Mouse (Mus musculus) hindbrain, embryonic 11.5 days (tissue): ENCODE measurements around the gene Lbhd1. TPM values are rescaled to one million over a fixed set of nuclear protein-coding genes. Genes with fewer than 3 reads are reported as not detected.
"Not testable (repeated sequence)": the region's sequence is repeated elsewhere in the genome, so short reads cannot be mapped to it uniquely, and the experiment has no call there.

Experiments used
- ATAC-seq: fragments of 200-750 bp; cut with Nextera tagmentation; 2 replicates; pipeline ENCODE4 v1.8.0; 2017; ENCODE audit warnings: mild to moderate bottlenecking, moderate TSS enrichment, moderate library complexity; ENCODE audit not compliant: low FRiP score
- DNase-seq: peaks from one replicate; pipeline ENCODE4 v3.0.0-alpha.2; 2015; ENCODE audit warnings: low spot score
- H3K27ac ChIP-seq: fragments of 300-500 bp; sonication (generic); 2 replicates; pipeline ENCODE4 v1.5.1; 2014; ENCODE audit warnings: mild to moderate bottlenecking, low read depth, low read length
- H3K27me3 ChIP-seq: fragments of 300-500 bp; sonication (generic); 2 replicates; pipeline ENCODE4 v1.6.1; 2014; ENCODE audit warnings: mild to moderate bottlenecking, low read length, moderate library complexity, mixed read lengths; ENCODE audit not compliant: control insufficient read depth, insufficient read depth
- H3K36me3 ChIP-seq: fragments of 300-500 bp; sonication (generic); 2 replicates; pipeline ENCODE4 v1.6.1; 2014; ENCODE audit warnings: mild to moderate bottlenecking, low read length, moderate library complexity, mixed read lengths; ENCODE audit not compliant: control insufficient read depth, insufficient read depth
- H3K4me1 ChIP-seq: fragments of 300-500 bp; sonication (generic); replicated peaks from 2 replicates; pipeline ENCODE4 v1.6.1; 2014; ENCODE audit warnings: low read length, mixed read lengths; ENCODE audit not compliant: control insufficient read depth, insufficient read depth
- H3K4me2 ChIP-seq: fragments of 300-500 bp; sonication (generic); replicated peaks from 2 replicates; pipeline ENCODE4 v1.6.1; 2014; ENCODE audit warnings: mild to moderate bottlenecking, low read depth, low read length
- H3K4me3 ChIP-seq: fragments of 300-500 bp; sonication (generic); 2 replicates; pipeline ENCODE4 v1.5.1; 2014; ENCODE audit warnings: low read depth, low read length
- H3K9ac ChIP-seq: fragments of 300-500 bp; sonication (generic); 2 replicates; pipeline ENCODE4 v1.6.1; 2014; ENCODE audit warnings: low read depth, low read length
- H3K9me3 ChIP-seq: fragments of 300-500 bp; sonication (generic); 2 replicates; pipeline ENCODE4 v1.6.1; 2016; ENCODE audit warnings: low read length; ENCODE audit not compliant: control insufficient read depth
- WGBS: fragments of 180-500 bp; shearing (Covaris S2); extraction: QIAGEN DNeasy Blood & Tissue Kit; methylation state at CpG from one replicate; pipeline ENCODE4 v1.1.7; 2014; 5-methylcytosine and 5-hydroxymethylcytosine counted together
- polyA plus RNA-seq: library from polyadenylated mRNA; unstranded; fragments of >200 nt; fragmentation: Nextera tagmentation; extraction: Ambion mirVana; gene quantifications from 2 replicates; pipeline ENCODE4 v1.2.1, GENCODE M21; 2014

Lbhd1 gene
- polyA plus RNA-seq, 1 experiment from 2014 or later = 103 TPM

GRCm38 (mm10) chr19:8897211-8897864 lies 13.8 kb downstream of the Lbhd1 start:
- peaks cover 11% of the 10 kb centered on the region for H3K4me1 ChIP-seq
- peak overlapping the region; percentile 55 for H3K9ac ChIP-seq
- peak overlapping the region; percentile 41 for H3K4me2 ChIP-seq
- WGBS = 30% methylated on average over 21 of the region's 21 CpGs
- H3K36me3 ChIP-seq, H3K9me3 ChIP-seq, H3K27me3 ChIP-seq: not testable (repeated sequence)
- DNase-seq (peak; percentile 60), ATAC-seq (peak; percentile 72)
- peak overlapping the region; percentile 99 for H3K4me3 ChIP-seq
- peak overlapping the region; percentile 75 for H3K27ac ChIP-seq

- H3K4me1 ChIP-seq = peaks cover 11% of the 10 kb centered on the region
- H3K9ac ChIP-seq = peak within 1 kb of the TSS; percentile 97
Measured at GRCm38 (mm10) chr19:8897865-8898495, 14.4 kb downstream of the Lbhd1 start, which contains the start of gene Ganab. Gene Ganab (plus strand): TSS chr19:8898071.

GRCm38 (mm10) chr19:8898576-8898975 lies 15.0 kb downstream of the Lbhd1 start:
- H3K9ac ChIP-seq = peak overlapping the region; percentile 97
- no peaks in the 10 kb centered on the region for H3K9me3 ChIP-seq
- peak overlapping the region; percentile 70 for H3K4me2 ChIP-seq
- no peaks in the 10 kb centered on the region for H3K27me3 ChIP-seq
- no peaks in the 10 kb centered on the region for H3K36me3 ChIP-seq
- peak overlapping the region; percentile 99 for H3K4me3 ChIP-seq
- ATAC-seq (no peak), DNase-seq (no peak)
- 15% methylated on average over 13 of the region's 13 CpGs for WGBS
- H3K4me1 ChIP-seq = peaks cover 11% of the 10 kb centered on the region
- peak overlapping the region; percentile 79; the same call in 1 of the 2 replicates for H3K27ac ChIP-seq

More at GRCm38 (mm10) chr19:8897865-8898495, 14.4 kb downstream of the Lbhd1 start, which contains the start of gene Ganab:
- Histone ChIP-seq H3K27ac (peak within 1 kb of the TSS; percentile 79), H3K4me3 (peak within 1 kb of the TSS; percentile 99), H3K4me2 (peak within 1 kb of the TSS; percentile 70), H3K9me3 (no peaks in the 10 kb centered on the region), H3K27me3 (no peaks in the 10 kb centered on the region), H3K36me3 (no peaks in the 10 kb centered on the region)
- DNase-seq = peak; percentile 97
- peak; percentile 98 for ATAC-seq
- WGBS = under 1% methylated on average over 53 of the region's 53 CpGs

GRCm38 (mm10) chr19:8899079-8899478 lies 15.5 kb downstream of the Lbhd1 start:
- no peaks in the 10 kb centered on the region for H3K27me3 ChIP-seq
- peak overlapping the region; percentile 99 for H3K4me3 ChIP-seq
- no peak for ATAC-seq
- H3K27ac ChIP-seq = no peak overlapping the region
- WGBS = 75% methylated on average over 3 of the region's 3 CpGs
- H3K4me1 ChIP-seq = peaks cover 11% of the 10 kb centered on the region
- no peaks in the 10 kb centered on the region for H3K9me3 ChIP-seq
- H3K9ac ChIP-seq = peak overlapping the region; percentile 97
- DNase-seq = no peak
- peak overlapping the region; percentile 70 for H3K4me2 ChIP-seq
- H3K36me3 ChIP-seq = no peaks in the 10 kb centered on the region

GRCm38 (mm10) chr19:8903412-8903811 lies 19.9 kb downstream of the Lbhd1 start:
- H3K9ac ChIP-seq = no peak overlapping the region
- no peaks in the 10 kb centered on the region for H3K9me3 ChIP-seq
- 94% methylated on average over 5 of the region's 5 CpGs for WGBS
- no peak overlapping the region for H3K27ac ChIP-seq
- DNase-seq = no peak
- peaks cover 11% of the 10 kb centered on the region for H3K36me3 ChIP-seq
- H3K4me3 ChIP-seq = no peak overlapping the region
- no peak for ATAC-seq
- H3K27me3 ChIP-seq = no peaks in the 10 kb centered on the region
- peaks cover 4% of the 10 kb centered on the region for H3K4me1 ChIP-seq
- no peak overlapping the region for H3K4me2 ChIP-seq

- Histone ChIP-seq H3K9ac (no peak overlapping the region), H3K4me2 (no peak overlapping the region), H3K27ac (no peak overlapping the region), H3K4me1 (no peaks in the 10 kb centered on the region), H3K4me3 (no peak overlapping the region), H3K9me3 (no peaks in the 10 kb centered on the region), H3K36me3 (peaks cover 39% of the 10 kb centered on the region), H3K27me3 (no peaks in the 10 kb centered on the region)
- ATAC-seq (no peak), DNase-seq (no peak)
- WGBS = 96% methylated on average over 6 of the region's 6 CpGs
Measured at GRCm38 (mm10) chr19:8908531-8908930, 25.0 kb downstream of the Lbhd1 start.

- no peak overlapping the region for H3K4me3 ChIP-seq
- no peak for DNase-seq
- H3K27ac ChIP-seq = no peak overlapping the region
- H3K9ac ChIP-seq = no peak overlapping the region
- H3K27me3 ChIP-seq = no peaks in the 10 kb centered on the region
- H3K4me1 ChIP-seq = no peaks in the 10 kb centered on the region
- no peak overlapping the region for H3K4me2 ChIP-seq
- no peak for ATAC-seq
- H3K36me3 ChIP-seq = peaks cover 45% of the 10 kb centered on the region
- 88% methylated on average over 5 of the region's 5 CpGs for WGBS
- H3K9me3 ChIP-seq = no peaks in the 10 kb centered on the region
Measured at GRCm38 (mm10) chr19:8911810-8912209, 28.3 kb downstream of the Lbhd1 start.

- Histone ChIP-seq H3K4me1 (no peaks in the 10 kb centered on the region), H3K4me3 (no peak overlapping the region), H3K27me3 (no peaks in the 10 kb centered on the region), H3K9ac (no peak overlapping the region), H3K9me3 (no peaks in the 10 kb centered on the region), H3K36me3 (peaks cover 32% of the 10 kb centered on the region), H3K27ac (no peak overlapping the region), H3K4me2 (no peak overlapping the region)
- 91% methylated on average over 3 of the region's 3 CpGs for WGBS
- ATAC-seq (no peak), DNase-seq (no peak)
Measured at GRCm38 (mm10) chr19:8914212-8914611, 30.7 kb downstream of the Lbhd1 start.

GRCm38 (mm10) chr19:8919000-8919399 lies 35.5 kb downstream of the Lbhd1 start:
- no peaks in the 10 kb centered on the region for H3K27me3 ChIP-seq
- H3K4me1 ChIP-seq = no peaks in the 10 kb centered on the region; the same call in 1 of the 2 replicates
- H3K27ac ChIP-seq = no peak overlapping the region
- ATAC-seq (no peak), DNase-seq (no peak)
- no peaks in the 10 kb centered on the region for H3K9me3 ChIP-seq
- no peak overlapping the region for H3K4me3 ChIP-seq
- H3K36me3 ChIP-seq = peaks cover 9% of the 10 kb centered on the region; the same call in 1 of the 2 replicates
- 93% methylated on average over 3 of the region's 3 CpGs for WGBS
- no peak overlapping the region for H3K4me2 ChIP-seq
- H3K9ac ChIP-seq = no peak overlapping the region
